Mouse (Mus musculus) lung, embryonic 14.5 days (tissue): ENCODE data around the gene Pdp2. TPM values are rescaled to one million over a fixed set of nuclear protein-coding genes. Genes with fewer than 3 reads are reported as not detected.
A peak's percentile ranks its signal among the peaks of the same experiment; 100 is the strongest.

Experiments used
- ATAC-seq: fragments of 200-750 bp; cut with Nextera tagmentation; 2 replicates; pipeline ENCODE4 v1.8.0; 2017; ENCODE audit warnings: mild to moderate bottlenecking, moderate TSS enrichment, moderate library complexity; ENCODE audit not compliant: insufficient read depth
- DNase-seq: peaks from one replicate; pipeline ENCODE4 v3.0.0-alpha.2; 2015
- H3K27ac ChIP-seq: fragments of 300-500 bp; sonication (generic); 2 replicates; pipeline ENCODE4 v1.5.1; 2014; ENCODE audit warnings: low read depth, mild to moderate bottlenecking, moderate library complexity
- H3K27me3 ChIP-seq: fragments of 300-500 bp; sonication (generic); 2 replicates; pipeline ENCODE4 v1.6.1; 2014; ENCODE audit warnings: low read length, control low read depth; ENCODE audit not compliant: insufficient read depth
- H3K36me3 ChIP-seq: fragments of 300-500 bp; sonication (generic); 2 replicates; pipeline ENCODE4 v1.6.1; 2014; ENCODE audit warnings: control low read depth; ENCODE audit not compliant: insufficient read depth
- H3K4me1 ChIP-seq: fragments of 300-500 bp; sonication (generic); 2 replicates; pipeline ENCODE4 v1.6.1; 2014; ENCODE audit warnings: antibody characterized with exemption, control low read depth; ENCODE audit not compliant: insufficient read depth
- H3K4me2 ChIP-seq: fragments of 300-500 bp; sonication (generic); 2 replicates; pipeline ENCODE4 v1.6.1; 2014; ENCODE audit warnings: mild to moderate bottlenecking
- H3K4me3 ChIP-seq: fragments of 300-500 bp; sonication (generic); 2 replicates; pipeline ENCODE4 v1.5.1; 2014; ENCODE audit warnings: low read depth, low read length
- H3K9ac ChIP-seq: fragments of 300-500 bp; sonication (generic); 2 replicates; pipeline ENCODE4 v1.6.1; 2014
- H3K9me3 ChIP-seq: fragments of 300-500 bp; sonication (generic); 2 replicates; pipeline ENCODE4 v1.6.1; 2016; ENCODE audit warnings: low read depth, low read length, control low read depth
- CTCF ChIP-seq: IDR thresholded peaks from 2 replicates; pipeline ENCODE4 v1.5.1; 2016; ENCODE audit warnings: antibody characterized with exemption, low read depth
- WGBS: fragments of 180-500 bp; shearing (Covaris S2); extraction: QIAGEN DNeasy Blood & Tissue Kit; methylation state at CpG from one replicate; pipeline ENCODE4 v1.1.7; 2014; 5-methylcytosine and 5-hydroxymethylcytosine counted together
- polyA plus RNA-seq: library from polyadenylated mRNA; unstranded; fragments of >200 nt; fragmentation: Nextera tagmentation; extraction: Ambion mirVana; gene quantifications from 2 replicates; pipeline ENCODE4 v1.2.1, GENCODE M21; 2014

The Pdp2 gene
- polyA plus RNA-seq, 1 experiment from 2014 or later = 10.3 TPM

DNA sequence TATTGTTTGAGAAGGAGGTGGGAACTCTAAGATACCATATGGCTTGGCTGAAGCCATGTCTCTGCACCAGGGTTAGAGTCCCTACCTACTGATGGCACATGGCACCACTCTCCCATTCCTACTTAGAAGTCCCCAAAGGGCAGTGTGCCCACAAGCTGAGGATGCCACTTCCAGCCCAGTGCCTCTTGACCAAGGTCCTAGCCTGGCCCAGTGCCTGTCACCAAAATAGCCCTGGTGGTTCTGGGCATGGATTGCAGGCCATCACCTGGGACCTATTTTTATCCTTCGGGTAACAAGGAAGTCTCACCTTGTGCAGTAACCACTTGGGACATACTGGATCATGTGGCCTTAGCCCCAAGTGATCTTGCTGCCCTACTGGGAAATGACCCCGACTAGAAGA lies 16.7 kb downstream of the Pdp2 start:
- no peak for TF ChIP-seq CTCF
- Histone ChIP-seq H3K9ac (no peak overlapping the region), H3K4me3 (no peak overlapping the region), H3K36me3 (no peaks in the 10 kb centered on the region), H3K9me3 (no peaks in the 10 kb centered on the region), H3K4me1 (peaks cover 17% of the 10 kb centered on the region), H3K27ac (no peak overlapping the region), H3K4me2 (no peak overlapping the region), H3K27me3 (no peaks in the 10 kb centered on the region)
- WGBS = 70% methylated on average over 2 of the region's 2 CpGs
- ATAC-seq (no peak), DNase-seq (no peak)

DNA sequence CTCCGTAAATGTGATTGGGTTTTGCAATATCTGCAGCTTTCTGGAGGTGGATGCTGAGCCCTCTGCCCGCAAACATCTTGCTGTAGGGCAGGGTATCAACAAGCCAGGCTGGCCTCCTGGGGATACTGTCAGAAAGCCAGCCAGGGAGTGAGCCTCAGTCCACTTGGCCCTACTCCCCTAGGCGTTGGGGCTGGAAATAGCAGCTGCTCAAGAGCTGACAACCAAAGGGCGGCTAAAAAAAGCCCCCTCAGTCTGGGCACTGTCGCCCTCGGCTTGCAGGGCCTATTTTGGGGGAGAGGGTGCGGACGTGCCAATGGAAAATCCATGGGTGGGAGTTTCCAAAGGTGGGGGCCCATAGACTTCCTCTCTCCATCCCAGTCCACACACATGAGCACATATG lies 18.0 kb downstream of the Pdp2 start:
- no peak for TF ChIP-seq CTCF
- Histone ChIP-seq H3K27me3 (no peaks in the 10 kb centered on the region), H3K9me3 (no peaks in the 10 kb centered on the region), H3K9ac (no peak overlapping the region), H3K36me3 (no peaks in the 10 kb centered on the region), H3K4me2 (no peak overlapping the region), H3K27ac (no peak overlapping the region), H3K4me1 (peaks cover 17% of the 10 kb centered on the region), H3K4me3 (no peak overlapping the region)
- WGBS = 57% methylated on average over 8 of the region's 8 CpGs
- DNase-seq (no peak), ATAC-seq (no peak)

DNA sequence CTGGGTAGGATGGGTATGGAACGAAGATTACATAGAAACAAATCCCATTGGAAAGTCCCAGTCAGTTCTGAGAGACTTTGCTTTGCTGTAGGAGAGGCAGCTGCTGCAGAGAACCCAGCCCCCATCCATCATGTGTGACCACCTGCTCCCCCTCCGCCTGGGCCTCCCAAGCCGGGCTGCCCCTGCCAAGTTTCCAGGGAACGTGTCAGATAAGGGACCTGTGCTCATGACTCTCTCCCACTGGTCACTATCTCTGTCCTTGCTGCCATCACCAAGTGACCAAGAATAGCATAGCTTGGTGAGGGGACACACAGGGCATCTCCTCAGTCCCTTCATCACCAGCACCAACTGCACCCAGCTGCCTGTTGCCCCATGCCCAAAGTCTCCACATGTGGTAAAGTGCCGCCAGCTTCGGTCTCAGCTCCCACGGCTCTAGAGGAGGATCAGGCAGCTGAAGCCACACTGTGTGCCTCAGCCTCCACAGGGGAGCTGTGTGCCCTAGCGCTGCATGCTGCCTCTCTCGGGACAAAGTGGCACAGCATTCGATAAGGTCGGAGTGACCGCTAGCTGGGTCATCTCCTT lies 19.0 kb downstream of the Pdp2 start:
- Histone ChIP-seq H3K27ac (no peak overlapping the region; the same call in 1 of the 2 replicates), H3K36me3 (no peaks in the 10 kb centered on the region), H3K27me3 (no peaks in the 10 kb centered on the region), H3K9me3 (no peaks in the 10 kb centered on the region), H3K4me1 (peaks cover 17% of the 10 kb centered on the region), H3K4me3 (no peak overlapping the region), H3K4me2 (no peak overlapping the region), H3K9ac (no peak overlapping the region)
- peak; percentile 36; the same call in 1 of the 2 replicates for ATAC-seq
- TF ChIP-seq CTCF = no peak
- DNase-seq = peak; percentile 26
- 52% methylated on average over 12 of the region's 12 CpGs for WGBS

DNA sequence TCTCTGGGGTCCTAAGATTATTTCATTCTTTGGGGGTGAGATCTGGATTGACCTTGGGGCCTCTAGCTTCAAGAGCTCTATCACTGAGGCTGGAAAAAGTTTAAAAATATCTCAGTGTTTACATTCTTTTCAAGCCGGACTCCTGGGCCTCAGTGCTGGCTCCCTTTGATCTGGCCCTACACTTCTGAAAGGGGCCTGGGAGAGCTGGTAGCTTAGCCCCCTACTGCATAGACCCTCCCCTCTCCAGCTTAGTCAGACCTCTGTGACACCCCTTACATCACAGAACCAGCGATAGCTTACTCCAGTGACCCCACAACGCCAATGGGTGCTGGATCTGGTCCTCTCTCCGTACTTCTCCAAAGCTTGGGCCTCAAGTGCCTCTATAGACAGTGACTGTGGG lies 20.4 kb downstream of the Pdp2 start:
- no peak for TF ChIP-seq CTCF
- H3K36me3 ChIP-seq = no peaks in the 10 kb centered on the region
- no peak overlapping the region for H3K9ac ChIP-seq
- ATAC-seq (peak; percentile 85), DNase-seq (peak; percentile 65)
- H3K9me3 ChIP-seq = no peaks in the 10 kb centered on the region
- no peak overlapping the region for H3K4me3 ChIP-seq
- no peak overlapping the region for H3K4me2 ChIP-seq
- no peaks in the 10 kb centered on the region for H3K27me3 ChIP-seq
- H3K27ac ChIP-seq = peak overlapping the region; percentile 67
- 10% methylated on average over 4 of the region's 4 CpGs for WGBS
- H3K4me1 ChIP-seq = peaks cover 17% of the 10 kb centered on the region

DNA sequence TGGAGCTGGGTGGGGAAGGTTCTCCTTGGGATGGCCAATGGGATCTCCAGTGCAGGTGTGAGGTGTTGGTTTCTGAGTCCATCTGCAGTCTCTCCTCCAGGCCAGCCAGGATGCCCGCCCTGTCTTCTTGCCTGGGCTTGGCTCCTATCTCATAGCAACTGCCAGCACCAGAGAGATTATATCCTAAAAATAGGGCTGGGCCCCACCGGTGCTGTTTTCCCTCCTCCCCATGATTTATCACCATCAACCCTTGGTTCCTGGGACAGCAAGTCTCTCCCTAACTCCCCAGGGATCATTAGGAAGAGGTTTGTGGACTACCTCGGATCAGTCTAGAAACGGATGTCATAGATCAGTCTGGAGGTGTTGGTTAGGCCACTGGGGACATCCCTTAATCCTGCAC lies 21.9 kb downstream of the Pdp2 start:
- no peak for DNase-seq
- H3K9ac ChIP-seq = no peak overlapping the region
- H3K4me1 ChIP-seq = peaks cover 17% of the 10 kb centered on the region
- H3K27me3 ChIP-seq = no peaks in the 10 kb centered on the region
- H3K4me2 ChIP-seq = no peak overlapping the region
- no peak overlapping the region for H3K4me3 ChIP-seq
- no peak overlapping the region for H3K27ac ChIP-seq
- 53% methylated on average over 4 of the region's 4 CpGs for WGBS
- H3K9me3 ChIP-seq = no peaks in the 10 kb centered on the region
- no peak for ATAC-seq
- TF ChIP-seq CTCF = no peak
- H3K36me3 ChIP-seq = no peaks in the 10 kb centered on the region

DNA sequence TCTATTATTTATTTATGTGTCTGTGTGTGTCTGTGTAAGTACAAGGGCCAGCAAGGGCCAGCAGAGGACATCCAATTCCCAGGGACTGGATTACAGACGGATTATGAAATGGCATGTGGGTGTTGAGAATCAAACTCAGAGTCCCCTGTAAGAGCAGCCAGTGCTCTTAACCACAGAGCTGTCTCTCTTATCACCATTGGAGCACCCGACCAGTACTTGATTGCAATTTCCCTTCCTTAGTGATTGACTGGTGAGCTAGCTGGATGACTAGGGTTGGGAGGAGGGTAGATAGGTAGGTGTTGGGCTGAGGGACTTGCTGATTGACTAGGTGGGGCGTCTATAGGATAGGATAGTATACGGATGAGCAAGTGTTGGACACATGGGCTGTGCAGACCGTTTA lies 29.5 kb downstream of the Pdp2 start:
- TF ChIP-seq CTCF = no peak
- no peaks in the 10 kb centered on the region for H3K27me3 ChIP-seq
- H3K4me3 ChIP-seq = no peak overlapping the region
- H3K4me2 ChIP-seq = no peak overlapping the region
- H3K4me1 ChIP-seq = no peaks in the 10 kb centered on the region
- H3K9ac ChIP-seq = no peak overlapping the region
- no peaks in the 10 kb centered on the region for H3K9me3 ChIP-seq
- ATAC-seq (no peak), DNase-seq (no peak)
- H3K36me3 ChIP-seq = no peaks in the 10 kb centered on the region
- 67% methylated on average over 5 of the region's 5 CpGs for WGBS
- H3K27ac ChIP-seq = no peak overlapping the region

DNA sequence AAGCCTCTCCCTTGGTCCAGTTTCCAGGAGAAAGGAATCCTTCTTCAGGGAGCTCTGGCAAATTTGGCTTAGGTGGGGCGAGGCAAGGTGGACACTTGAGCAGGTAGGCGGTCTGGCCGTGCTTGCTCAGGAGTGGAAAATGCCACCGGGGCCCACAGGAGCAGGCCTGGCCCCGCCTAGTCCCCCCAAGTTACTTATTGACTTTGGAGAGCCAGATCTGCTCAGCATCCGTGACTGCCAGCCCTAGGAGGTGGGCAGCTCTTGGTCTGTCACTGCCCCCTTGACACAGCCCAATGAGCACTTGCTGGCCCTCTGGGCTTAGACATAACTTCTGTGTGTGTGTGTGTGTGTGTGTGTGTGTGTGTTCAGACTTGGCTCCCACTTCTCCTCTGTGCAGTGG lies 32.9 kb downstream of the Pdp2 start, which contains the start of gene Cdh16:
Cdh16 (minus strand) TSS at position 236 of the 400 bp plus-strand sequence.
- 0 out of 2 replicates have a peak within 1 kb of the TSS, but pooled peaks have one; percentile 1 for H3K4me3 ChIP-seq

More for the DNA sequence above, 32.9 kb downstream of the Pdp2 start, which contains the start of gene Cdh16:
- Histone ChIP-seq H3K27me3 (no peaks in the 10 kb centered on the region), H3K9ac (no peak within 1 kb of the TSS), H3K4me2 (peak within 1 kb of the TSS; percentile 44), H3K36me3 (no peaks in the 10 kb centered on the region), H3K9me3 (no peaks in the 10 kb centered on the region), H3K4me1 (peaks cover 2% of the 10 kb centered on the region; the same call in 1 of the 2 replicates), H3K27ac (peak within 1 kb of the TSS; percentile 59)
- peak; percentile 82 for ATAC-seq
- 55% methylated on average over 6 of the region's 6 CpGs for WGBS
- peak; percentile 52 for DNase-seq
- TF ChIP-seq CTCF = no peak
